Mouse (Mus musculus) heart, postnatal 14 days (tissue): ENCODE measurements around the gene Commd7. TPM values are rescaled to one million over a fixed set of nuclear protein-coding genes. Genes with fewer than 3 reads are reported as not detected.
A peak's percentile ranks its signal among the peaks of the same experiment; 100 is the strongest.

Experiments used
- DNase-seq, 2 experiments: peaks; one replicate each; pipeline ENCODE4 v3.0.0; 2021 to 2022
- intact Hi-C: fragments of 180-260 bp; cut with DNase I; formaldehyde crosslinking; loops from one replicate; pipeline ENCODE4 v1.15.1; 2025
- total RNA-seq, 2 experiments: library from RNA; stranded (reverse); gene quantifications; 2 replicates each; pipeline ENCODE4 v1.2.3; 2021

Commd7 gene
- total RNA-seq, 2 experiments from 2014 or later = 15.6 to 15.7 TPM

DNA sequence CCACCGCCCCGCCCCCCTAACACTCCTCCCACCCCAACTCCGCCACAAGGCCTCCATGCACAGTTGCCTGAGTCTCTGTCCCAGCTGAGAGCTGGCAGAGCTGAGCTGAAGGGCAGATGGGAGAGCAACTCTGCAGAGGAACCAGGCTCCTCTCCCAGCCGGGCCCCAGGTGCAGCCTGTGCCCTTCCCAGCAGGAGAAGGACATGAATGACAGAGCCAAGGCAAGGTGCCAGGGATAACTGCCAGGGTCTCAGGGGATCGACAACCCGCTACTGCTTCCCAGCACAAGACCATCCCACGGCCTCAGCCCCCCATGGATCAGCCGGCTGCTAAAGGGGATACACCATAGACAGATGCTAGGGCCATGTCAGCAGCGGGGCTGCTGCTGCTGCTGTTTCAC, 39.4 kb downstream of the Commd7 start:
- intact Hi-C loops = no loop called here
- DNase-seq = no peak

DNA sequence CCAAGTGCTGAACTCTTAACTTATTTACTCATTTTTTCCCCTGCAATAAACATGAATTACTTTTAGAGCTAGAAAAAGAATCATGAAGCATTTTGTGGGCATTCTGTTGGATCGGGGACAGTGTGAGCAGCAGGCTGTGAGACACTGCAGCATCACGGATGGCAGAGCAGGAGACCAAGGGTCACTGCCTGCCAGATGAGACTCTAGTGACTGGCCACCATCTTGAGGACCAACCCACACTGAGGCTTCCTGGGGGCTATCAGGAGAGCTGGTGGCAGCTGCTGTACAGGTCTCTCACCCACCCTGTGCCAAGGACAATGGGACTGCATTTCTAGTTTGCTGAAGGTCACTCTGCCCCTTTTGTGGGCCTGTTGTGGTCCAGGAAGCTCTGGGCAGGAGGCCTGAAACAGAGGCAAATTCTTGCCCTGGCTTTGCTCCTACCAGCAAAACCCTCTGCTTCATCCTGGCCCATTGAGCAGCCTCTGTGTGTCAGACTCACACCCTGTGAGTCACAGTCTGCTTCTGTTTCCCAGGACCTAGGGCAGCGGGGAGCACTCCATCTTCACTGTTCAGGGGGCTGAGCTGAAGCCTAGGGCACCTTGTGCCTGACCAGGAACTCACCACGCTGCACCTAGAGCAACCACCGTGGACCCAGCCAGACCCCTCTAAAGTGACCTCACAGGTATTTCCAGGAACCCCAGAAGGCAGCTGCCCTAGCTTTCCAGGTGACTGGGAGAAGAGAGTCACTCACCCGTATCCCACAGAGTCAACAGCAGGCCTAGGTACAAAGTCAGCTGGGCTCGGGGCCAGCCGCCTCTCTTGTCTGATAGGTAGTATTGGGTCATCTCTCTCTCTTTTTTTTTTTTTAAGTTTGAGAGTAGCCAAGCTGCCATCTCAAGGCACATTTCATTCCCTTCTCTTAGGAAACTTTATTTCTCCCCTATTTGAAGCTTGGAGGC, 40.2 kb downstream of the Commd7 start:
- intact Hi-C loops = no loop called here
- no peak for DNase-seq

DNA sequence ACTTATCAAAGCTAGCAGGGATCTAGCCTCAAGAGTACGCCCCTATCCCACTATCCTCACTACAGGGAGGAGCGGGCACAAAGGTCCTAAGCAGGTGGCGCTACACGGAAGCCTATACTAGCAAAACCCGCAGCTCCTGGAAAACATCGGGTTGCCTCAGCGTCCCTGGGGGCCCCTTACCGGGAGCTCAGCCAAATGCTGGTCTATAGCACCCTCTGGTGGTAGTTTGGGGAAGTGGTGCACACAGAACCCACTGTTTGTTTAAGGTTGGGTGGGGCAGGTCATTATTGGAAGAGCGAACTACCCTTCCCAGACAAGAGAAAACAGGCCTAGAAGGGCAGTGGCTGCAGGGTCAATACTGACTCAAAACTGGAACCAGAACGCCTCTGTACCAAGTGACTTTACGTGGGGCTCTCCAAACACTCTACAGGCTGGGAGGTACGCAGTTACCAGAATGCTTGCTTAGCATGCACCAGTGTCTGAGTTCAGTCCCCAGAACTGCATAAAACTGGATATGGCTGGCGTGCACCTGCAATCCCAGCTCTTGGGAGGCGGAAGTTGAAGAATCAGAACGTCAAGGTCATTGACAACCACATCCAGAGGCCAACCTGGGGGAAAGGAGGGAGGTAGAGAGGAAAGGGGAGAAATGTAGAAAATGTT, 45.9 kb downstream of the Commd7 start:
- intact Hi-C loops = loop anchor here (1.0 to 10.0 kb wide), 4 partner anchors 69 to 440 kb away; no protein-coding TSS in a partner anchor
- peak; percentile 85 to 91 for DNase-seq

DNA sequence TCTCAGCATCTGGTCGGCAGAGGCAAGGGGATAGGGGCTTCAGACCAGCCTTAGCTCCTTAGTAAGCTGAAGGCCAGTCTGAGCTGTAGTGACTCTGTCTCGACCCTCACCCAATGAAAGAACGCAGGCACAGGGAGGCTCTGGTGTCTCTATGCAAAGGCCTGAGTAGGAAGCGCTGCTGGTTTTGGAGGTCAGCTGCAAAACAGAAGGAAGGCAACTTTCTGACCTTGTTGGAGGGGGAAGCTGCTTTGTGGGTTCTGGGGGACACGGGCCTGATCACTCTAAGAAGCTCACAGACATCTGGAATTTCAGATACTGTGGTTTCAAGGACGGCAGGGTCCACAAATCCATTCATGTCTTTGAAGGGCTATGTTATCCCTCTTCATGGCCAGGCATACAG, 46.6 kb downstream of the Commd7 start:
- intact Hi-C loops = loop anchor here (1.0 to 10.0 kb wide), 4 partner anchors 69 to 439 kb away; no protein-coding TSS in a partner anchor
- DNase-seq = no peak

DNA sequence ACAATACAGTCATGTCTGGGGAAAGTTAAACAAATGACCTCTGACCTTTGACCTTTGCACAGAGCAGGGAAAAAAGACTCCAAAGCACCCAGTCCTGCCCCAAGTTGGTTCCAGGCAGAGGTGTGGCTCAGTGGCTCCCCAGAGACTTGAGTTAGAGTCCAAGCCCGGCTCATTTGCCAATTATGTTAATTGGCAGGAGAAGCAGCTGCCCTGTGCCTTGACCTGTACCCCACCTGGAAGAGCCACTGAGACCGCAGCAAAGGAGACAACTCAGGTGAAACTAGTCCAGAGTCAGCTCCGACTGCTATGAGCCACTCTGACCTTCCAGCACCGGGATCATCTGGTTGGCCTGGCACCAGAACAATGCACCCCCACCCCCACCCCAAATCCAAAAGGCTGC, 48.2 kb downstream of the Commd7 start:
- no peak for DNase-seq
- intact Hi-C loops = loop anchor here (10.0 kb wide), 1 partner anchor 280 kb away; no protein-coding TSS in a partner anchor

DNA sequence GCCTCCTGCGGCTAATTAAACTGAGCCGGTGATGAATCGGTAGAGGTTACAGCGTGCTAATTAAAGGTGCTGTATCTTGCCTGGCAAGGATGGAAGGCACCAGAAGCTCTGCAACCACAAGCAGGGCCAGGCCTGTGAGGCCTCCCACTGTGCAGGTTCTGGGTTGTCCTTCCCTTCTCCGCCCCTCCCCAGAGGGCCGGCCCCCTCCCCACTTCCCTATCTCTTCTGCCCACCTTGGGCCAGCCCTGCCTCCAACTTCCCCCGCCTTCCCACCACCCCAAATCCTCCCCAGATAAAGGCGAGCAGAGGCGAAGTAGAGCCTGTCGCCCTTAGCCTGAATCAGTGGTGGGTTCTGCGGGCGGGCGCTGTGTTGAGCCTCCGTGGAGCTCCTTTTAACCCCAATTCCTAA, 48.9 kb downstream of the Commd7 start:
- intact Hi-C loops = loop anchor here (10.0 kb wide), 1 partner anchor 279 kb away; no protein-coding TSS in a partner anchor

DNA sequence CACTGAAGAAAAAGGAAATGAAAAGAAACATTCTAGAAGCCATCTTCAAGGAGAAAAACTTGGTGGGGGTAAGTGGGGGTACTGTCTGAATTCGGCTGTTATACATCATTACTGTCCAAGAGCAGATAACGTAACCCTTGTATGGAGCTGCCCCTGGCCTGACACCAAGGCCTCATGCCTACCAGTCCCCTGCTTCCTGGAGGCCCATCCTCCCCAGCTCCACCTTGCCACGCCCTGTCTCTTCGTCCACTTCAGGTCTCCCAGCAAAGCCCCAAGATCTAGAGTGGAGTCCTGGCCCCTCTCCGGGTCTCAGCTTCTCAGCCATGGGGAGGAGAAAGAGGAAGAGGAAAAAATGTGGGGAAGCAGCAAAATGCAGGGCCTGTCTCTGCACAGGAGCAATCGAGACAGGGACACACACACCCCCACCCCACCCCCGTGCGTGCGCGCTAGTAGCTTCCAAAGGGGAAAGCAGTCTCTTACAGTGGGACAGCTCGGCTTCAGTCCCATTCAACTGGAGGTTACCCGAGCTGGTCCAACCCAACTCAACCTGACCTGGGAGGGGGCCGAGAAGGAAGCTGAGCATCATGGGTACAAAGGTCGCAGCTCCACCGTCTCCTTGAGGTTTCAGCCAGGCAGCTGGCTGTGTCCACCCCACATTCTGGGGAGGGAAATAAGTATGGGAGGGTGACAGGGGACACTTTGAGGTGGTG, 49.5 kb downstream of the Commd7 start:
- intact Hi-C loops = loop anchor here (10.0 kb wide), 1 partner anchor 278 kb away; no protein-coding TSS in a partner anchor
- DNase-seq = no peak

More for the DNA sequence above, 48.9 kb downstream of the Commd7 start:
- no peak for DNase-seq

DNA sequence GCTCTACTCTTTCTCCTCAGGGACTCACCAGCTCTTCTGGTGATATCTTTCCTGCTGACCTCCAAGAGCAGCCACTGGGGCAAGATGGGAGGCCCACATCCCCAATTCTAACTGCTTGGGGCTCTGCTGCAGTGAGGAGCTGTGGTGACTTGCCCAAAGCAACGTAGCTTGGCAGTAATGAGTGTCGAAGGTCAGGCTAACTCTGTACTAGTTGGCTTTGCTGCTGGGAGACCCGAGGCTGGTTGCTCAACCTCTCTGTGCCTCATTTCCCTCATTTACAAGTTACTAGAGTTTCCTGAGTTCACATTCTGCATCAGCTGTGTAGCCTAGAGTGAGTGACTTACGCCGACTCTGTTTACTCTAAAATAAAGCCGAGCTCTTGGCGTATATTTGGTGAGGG, 51.2 kb downstream of the Commd7 start:
- intact Hi-C loops = loop anchor here (10.0 kb wide), 1 partner anchor 277 kb away; no protein-coding TSS in a partner anchor

DNA sequence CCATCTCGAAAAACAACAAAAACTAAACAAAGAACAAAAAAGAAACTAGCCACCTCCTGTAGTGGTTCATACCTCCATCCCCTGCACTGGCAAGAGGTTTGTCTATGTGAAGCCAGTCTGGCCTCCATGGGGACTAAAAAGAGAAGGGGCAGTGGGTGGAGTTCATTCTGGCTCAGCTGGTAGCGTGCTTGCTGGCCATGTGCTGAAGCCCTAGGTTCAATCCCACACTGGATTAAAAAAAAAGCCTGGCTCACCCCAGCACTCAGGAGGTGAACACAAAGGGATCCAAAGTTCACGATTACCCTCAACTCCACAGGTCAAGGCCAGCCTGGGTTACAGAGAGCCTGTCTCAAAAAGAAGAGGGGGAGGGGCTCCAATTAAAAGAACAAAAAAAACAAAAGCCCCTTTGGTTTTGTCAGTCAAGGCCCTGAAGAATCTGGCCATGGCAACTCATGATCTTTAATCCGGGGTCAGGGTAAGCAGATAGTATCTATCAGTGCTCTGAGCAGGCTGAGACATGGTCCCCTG, 52.1 kb downstream of the Commd7 start:
- DNase-seq = no peak
- intact Hi-C loops = loop anchor here (10.0 kb wide), 1 partner anchor 276 kb away; no protein-coding TSS in a partner anchor

More for the DNA sequence above, 51.2 kb downstream of the Commd7 start:
- no peak for DNase-seq

DNA sequence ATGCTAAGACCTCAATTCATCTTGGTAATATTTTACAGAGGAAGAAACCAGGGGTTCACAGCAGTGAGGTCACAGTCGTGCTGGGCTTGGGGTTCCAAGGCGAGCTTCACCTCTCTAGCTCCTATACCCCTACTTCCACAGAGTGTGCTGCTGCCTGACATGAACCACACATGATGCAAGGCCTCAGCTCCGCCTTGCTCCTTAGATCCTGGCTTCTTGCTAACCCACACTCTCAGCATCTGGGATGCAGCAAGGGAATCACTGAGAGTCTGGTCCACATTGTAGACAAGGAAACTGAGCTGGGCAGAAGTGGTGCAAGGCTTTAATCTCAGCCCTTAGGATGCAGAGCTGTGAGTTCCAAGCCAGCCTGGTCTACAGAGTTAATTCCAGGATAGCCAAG, 52.5 kb downstream of the Commd7 start:
- no peak for DNase-seq
- intact Hi-C loops = loop anchor here (10.0 kb wide), 1 partner anchor 275 kb away; no protein-coding TSS in a partner anchor

DNA sequence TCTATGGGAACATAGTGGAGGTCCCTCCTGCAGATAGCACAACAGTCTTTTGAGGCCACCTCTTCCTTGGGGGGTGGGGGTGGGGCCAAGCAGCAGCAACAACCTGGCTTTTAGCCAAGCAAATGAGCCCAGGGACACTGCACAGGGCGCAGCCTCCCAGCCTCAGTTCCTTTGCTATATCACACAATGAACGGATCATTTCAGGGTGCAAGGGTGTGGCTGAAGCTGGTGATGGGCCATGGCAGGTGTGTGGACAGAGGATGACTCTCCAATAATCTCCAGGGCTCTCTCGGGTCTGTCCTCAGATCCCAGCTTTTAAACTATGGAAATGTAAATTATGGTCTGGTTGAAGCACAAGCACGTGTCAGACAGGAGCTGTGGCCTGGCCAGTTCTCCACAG, 55.5 kb downstream of the Commd7 start:
- DNase-seq = no peak
- intact Hi-C loops = no loop called here

DNA sequence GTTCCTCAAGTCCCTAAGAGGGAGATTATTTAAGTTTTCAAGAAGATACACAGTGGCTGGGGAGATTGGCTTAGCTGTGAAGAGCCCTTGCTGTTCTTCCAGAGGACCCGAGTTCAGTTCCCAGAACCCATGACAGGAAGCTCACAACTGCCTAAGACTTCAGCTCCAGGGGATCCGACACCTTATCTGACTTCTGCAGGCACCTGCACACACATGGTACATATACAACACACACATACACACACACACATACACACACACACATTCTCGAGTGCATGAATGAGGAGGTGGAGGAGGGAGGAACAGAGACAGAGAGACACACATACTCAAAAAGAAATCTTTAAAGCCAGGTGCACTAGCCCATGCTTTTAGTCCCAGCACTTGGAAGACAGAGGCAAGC, 56.4 kb downstream of the Commd7 start:
- intact Hi-C loops = no loop called here
- no peak for DNase-seq

DNA sequence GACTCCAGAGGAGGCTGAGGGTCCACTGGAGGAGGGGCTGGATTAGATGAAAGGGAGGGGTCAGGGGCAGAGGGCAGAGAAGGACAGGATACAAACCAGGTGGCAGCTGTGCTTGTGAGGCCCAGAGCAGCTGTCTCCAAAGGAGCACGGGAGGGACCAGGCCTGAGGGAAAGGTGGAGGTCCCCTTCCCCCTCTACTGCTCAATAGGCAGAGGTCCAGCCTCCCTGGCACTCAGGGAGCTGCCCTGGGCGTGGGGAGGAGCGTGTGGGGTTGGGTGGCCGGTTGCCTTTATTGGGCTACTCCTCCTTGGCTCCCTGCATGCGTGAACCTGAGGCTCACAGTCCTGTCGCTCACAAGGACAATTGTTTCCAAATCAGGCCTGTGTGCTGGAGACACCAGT, 57.0 kb downstream of the Commd7 start:
- no peak for DNase-seq
- intact Hi-C loops = no loop called here

DNA sequence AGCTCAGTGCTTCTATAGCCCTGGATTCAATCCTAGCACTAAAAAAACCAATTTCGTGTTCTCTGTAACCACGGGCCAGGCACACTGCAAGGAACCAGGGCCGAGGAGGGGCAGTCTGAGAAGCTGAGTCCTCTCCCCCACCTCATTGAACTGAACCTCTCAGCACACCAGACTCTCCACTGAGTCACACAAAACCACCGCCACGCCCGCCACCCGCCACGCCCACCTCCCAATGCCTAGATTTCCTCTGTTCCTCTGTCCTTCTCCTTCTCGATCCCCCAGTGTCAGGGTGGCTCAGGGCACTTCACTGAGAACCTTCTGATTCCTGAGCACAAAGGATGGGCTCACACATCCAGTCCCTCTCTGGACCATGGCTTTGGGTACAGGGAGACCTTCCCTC, 59.5 kb downstream of the Commd7 start:
- no peak for DNase-seq
- intact Hi-C loops = no loop called here

DNA sequence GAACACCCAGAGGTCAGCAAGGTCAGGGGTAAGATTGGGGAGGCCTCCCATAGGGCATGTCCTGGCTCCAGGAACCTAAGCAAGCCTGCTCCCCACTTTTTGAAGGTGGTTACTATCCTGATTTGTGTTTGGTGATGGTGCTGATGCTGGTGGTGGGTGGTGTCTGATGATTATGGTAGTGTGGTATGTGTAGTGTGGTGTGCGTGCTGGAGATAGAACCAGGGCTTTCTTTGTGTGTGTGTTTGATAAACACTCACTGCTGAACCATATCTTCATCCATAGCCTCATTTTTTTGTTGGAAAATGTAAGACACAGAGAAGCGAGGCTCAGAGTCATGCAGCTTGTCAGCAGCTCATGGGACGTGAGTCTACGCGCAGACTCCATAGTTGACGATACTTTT, 64.0 kb downstream of the Commd7 start:
- intact Hi-C loops = no loop called here
- no peak for DNase-seq

DNA sequence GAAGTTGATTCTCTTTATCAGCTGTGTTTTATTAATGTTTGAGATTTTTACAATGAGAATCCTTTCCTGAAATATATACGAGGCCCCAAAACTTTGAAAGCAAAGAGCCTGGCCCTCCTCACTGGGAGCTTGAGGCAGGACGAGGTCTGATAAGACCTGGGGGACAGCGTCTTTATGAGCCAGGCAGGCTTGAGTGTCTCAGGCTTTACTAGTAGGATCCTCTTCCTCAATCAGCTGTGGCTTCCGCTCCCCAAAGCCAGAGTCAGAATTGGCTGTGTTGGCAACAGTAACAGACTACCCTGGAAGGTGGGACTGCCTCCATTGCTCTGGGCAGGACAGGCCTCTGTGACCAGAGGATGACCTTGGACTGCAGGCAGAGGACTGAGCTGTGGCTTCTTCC, 64.6 kb downstream of the Commd7 start:
- DNase-seq = no peak
- intact Hi-C loops = no loop called here
